Mouse (Mus musculus) right cerebral cortex, adult 18-20 months (tissue): ENCODE measurements around the gene Clybl.

ENCODE experiments used
- DNase-seq: peaks from one replicate; pipeline ENCODE4 v3.0.0; 2022; ENCODE audit warnings: mixed read lengths

The Clybl gene

DNA sequence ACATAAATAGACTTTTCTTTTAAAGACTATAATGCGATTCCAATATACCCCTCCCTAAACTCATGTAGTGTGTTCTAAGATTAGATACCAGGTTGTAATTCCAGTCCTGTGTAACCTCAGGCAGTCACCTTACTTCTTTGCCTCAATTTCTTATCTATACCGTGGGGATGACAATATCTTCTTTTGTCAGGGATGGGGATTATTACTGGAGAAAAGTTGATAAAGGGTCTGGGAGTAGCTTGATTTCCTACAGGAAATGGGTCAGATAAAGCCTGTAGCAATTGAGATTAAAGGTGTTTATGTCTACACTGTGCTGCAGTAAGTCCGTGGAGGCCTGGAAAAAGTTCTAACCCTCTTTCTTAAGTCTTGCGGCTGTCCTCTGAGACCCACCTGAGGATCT, 131.8 kb downstream of the Clybl start:
- DNase-seq, result no peak

DNA sequence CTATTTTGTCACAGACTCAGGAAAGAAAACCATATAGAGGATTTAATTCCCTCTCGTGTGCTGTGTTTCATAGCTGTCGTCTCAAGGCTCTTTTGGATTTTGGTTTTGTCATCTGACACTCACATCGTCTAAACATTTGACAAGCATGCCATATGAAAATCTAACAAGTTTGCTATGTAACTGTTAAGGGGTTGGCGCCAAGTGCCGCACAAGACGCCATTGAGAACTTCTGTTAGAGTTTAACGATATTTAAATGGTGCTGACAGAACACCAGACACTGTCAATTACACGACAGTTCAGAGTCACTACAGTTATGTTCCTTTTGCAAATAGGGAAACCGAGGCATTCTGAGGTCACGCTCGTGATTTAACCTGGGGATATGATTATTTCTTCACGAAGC, 134.2 kb downstream of the Clybl start:
- DNase-seq, result no peak

DNA sequence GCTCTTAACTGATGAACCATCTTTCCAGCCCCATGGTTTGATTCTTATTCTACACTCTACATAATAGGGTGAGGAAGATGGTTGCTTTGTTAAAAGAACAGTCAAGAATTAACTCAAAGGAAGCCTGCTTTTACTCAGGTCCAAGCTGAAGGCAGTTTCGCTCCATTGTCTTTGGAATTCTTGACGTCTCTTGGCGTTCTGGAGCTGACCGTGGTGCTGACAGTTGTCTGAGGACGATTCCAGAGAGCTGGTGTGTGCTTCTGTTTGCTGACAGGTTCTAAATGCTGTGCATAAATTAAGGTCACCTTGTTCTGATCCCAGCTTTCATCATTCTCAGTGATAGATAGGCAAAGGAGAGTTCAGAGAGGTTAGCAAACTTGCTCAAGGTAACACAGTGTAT, 140.6 kb downstream of the Clybl start:
- no peak for DNase-seq

DNA sequence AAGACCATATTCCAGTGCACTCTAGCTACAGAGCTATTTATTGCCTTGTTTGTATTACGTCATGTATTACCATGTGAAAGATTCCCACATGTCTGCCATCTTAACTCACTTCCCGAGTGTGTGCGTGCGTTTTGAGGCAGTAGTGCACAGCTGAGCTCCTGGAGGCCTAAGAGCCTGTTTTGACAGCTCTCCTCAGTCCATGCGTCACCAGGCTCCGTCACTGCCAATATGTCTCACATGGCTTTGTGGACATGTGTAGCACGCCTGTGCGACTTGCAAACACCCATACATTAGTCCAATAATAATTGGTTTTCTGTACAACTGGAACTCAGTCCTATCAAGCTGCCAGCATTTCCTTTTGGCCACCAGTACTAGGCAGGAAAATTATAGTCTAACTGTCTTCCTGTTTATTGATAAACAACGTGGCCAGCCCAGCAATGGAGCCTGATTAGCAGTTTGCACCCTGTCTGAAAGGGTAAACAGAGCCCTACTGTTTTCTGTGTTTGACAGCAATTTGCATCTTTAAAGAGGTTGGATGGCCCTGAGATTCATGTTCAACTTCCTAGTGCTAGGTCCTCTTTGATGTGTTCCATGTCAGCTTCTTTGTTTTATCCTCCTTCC, 142.4 kb downstream of the Clybl start:
- DNase-seq, result no peak

DNA sequence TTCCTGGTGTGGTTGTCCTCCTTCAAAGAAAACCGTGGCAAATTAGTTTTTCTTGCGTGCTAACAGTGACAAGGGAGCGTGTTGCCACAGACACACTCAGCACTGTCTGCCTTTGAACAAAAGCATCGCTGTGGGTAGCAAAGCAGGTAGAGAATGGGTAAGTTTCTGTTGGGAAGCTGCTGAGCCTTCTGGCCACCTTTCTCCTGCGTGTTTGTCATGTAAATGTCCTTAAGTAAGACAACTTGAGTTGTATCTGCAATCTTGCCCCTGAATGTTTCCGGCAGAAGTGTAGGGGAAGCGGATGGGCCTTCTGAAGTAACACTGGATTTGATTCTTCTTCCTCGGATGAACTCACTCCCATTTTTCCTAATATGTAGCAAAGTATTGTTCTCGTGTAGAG, 148.6 kb downstream of the Clybl start:
- no peak for DNase-seq

DNA sequence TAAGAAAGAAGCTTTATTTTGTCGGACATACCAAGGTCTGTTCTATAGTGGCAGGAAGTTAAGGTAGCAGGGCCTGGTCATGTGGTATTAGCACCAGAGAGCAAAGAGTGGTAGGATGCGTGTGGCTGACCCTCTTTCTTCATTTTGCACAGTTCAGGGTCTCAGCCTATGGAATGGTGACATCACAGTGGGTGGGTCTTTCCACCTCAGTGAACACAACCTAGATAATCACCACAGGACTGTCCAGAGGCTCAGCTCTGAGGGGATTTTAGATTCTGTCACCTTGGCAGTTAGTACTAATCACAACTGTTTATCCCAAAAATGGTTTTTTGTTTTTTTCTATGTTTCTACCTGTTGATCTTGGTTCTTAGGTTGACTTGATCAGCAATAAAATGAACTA, 149.2 kb downstream of the Clybl start:
- DNase-seq, result no peak

DNA sequence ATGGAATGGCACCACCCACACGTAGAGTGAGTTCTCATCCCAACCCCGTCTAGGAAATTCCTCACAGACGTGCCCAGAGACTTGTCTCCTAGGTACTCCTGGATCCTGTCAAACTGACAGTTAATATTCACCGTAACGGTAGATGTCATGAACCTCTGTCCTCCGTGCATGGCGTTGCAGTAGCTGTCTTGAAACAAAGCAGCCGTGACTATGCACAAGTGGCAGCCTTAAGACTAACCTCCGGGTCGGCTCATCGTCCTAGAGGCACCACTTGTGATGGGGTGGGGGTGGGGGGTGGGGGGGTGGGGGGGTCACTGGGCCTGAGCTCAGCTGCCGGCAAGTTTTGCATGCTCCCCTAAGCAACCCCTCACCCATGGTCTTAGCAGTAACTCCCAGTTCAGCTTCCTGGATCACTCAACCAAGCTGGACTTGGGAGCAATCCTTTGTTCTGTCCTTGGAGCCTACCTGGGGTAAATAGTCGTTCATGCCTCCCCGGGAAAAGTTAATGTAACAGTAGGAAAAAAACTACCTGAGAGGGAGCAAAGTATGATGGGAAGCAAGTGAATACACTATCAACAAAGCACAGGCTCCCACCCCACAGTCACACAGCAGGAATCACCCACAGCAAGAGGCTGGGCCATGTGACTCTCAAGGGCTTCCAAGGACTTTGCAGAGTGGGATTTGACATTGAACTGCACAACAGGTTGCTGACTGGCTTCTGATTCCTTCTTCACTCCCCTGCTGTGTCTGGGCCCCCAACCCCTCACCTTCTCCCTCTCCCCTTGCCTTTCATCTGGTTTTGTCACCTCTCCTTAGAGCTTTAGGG, 150.3 kb downstream of the Clybl start:
- no peak for DNase-seq

DNA sequence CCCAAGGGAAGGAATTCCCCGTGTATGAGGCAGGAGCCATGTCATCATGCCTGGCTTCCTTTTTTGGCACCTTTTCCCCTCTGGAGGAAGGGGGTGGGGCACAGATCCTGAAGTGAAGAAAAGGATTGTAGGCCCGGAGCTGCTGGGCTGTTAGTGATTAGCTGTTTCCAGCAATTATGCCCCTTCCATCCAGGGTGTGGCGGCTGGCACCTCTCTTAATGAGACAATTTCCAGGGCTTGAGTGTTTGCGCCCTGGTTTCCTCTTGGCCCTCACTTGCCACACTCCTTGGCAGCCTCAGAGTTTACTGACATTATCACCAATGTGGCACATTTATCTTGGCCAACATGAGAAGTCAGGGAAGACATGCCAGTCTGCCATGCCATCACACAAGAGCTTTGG, 155.5 kb downstream of the Clybl start:
- DNase-seq, result no peak

DNA sequence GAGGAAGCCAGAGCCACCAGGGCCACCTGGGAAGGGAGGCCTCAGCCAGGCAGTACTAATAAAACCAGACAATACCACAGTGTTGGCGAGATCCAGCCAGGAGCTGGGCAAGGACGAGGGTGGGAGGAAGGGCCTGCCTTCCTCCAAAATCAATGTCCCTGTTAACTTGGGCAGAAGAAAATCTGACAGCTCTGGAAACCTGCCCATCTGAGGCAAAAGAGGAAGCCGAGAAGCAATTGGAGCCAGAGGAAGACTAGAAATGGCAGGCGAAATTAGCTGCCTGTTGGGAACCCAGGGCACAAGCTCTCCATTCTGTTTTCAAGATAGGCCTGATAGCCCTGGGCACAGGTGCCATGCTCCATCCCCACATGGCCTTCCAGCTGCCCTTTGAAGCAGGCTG, 157.3 kb downstream of the Clybl start:
- DNase-seq, result no peak

DNA sequence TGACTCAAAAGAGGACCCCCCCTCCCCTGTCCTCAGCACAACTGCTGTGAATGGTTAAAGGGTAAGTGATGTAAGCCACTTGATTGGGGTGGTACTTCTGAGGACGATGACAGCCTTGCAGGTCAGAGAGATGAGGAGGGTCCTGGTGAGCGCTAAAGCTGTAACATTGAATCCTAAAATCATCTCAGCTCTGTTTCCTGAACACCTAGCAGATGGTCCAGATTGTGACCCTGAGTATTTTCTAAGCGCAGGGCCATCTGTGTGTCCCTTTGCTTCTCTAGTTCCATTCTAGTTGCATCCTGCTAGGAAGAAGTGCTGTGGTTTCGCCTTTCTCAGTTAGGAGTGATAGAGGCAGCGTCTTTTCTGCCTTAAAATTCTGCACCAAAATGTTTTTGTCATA, 158.6 kb downstream of the Clybl start:
- no peak for DNase-seq

DNA sequence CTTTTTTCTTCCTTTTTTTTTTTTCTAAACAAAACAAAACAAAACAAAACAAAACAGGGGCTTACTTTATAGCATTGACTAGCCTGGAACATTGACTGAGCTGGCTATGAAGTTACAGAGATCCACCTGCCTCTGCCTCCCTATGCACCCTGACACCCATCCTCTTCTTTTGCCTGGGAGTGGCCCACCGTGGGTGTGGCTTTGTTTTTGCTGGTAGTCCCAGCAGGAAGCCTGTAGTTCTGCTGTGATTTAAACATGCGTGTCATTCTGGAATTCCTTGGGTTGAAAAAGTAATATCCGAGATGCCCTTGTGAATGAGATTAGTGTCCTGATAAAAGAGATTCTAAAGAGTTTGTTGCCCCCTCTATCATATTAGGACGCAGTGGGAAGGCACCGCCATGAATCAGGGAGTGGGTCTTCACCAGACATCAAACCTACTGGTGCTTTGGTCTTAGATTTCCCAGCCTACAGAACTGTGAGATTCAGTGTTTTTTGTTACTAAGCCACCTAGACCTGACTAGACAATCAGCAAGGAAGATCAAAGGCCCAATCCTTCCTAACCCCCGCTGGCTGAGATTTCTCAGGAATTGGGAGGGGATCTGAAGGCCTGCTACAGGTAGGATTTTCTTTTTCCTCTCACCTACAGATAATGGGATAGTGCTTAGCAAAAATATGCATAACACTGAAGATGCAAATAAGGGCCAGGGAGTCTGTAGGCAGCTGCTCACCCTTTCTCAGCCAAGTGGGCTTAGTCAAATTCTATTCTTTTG, 160.3 kb downstream of the Clybl start:
- no peak for DNase-seq

DNA sequence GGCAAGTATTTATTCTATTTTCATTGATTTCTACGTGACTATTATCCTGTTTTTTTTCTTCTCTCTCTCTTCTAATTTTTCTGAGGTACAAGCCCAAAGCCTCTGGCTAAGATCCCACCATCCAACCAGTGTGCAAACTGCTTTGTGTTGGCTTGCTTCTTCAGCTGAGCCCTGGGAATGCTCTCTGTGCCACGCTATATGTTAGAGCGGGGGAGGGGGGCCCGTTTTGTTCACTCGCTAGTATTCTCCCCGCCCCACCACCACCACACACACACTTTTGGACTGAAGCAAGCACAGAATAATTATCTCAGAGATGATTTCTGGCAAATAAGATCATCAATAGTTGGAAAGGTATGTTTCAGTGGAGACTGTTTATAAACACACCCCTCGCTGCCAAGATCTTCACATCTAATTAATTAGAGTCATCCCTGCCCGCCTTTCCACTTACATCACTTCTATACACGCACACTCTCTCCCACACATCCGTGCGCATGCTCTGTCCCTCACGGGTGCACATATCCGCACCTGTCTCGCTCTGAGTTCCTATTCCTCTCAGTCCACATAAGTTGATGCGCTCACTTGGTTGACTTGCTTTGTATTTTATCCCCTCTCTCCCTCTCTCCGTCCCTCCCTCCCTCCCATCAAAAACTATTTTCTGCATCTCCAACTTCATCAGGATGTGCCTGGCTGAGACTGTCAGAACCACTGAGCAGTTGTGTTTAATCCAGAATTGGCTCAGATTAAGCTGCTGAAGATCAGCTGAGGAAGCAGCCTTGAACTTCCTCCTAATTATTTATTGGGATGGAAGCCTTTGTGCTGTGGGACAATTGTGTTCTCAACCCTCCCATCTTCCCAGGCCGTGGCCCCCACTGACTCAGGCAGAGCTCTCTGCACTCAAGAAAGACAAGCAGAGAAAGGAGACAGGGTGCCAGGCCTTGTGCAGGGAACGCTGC, 163.0 kb downstream of the Clybl start:
- DNase-seq, result no peak

DNA sequence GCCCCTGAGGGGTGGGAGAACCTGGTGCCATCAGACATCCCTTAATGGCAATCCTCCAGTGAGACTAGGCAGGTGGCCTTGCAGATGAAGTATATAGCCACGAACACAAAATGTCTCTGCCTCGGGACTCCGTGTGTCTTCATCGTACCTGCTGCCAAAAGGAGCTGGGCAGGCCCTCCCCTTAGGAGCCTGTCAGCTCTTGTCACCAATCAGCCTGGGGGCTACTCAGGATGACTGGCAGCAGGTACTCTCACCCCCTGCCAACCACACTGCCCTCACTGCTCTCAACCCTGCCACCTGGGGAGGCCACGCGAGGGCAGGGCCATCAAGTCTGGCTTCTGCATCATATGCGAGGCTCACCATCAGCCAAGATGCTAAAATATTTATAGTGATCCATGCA, 166.6 kb downstream of the Clybl start:
- DNase-seq, result no peak

DNA sequence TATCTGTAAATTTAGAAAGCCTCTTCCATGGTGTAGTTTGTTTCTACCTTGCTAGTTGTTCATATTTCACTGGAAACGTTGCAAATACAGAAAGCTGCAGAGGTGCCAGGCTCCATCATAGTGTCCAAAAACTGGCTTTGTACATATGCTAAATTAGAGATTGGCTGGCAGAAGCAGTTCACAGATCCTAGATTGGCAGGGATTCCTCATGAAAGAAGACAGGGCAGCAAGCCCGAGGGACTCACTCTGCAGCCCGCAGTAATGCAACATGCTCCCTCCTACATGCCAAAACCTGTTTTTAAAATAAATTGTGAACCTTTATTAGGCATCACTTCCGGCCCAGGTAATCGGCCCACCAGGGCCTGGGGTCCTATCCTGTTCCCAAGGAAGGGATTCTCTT, 167.8 kb downstream of the Clybl start:
- DNase-seq, result no peak

DNA sequence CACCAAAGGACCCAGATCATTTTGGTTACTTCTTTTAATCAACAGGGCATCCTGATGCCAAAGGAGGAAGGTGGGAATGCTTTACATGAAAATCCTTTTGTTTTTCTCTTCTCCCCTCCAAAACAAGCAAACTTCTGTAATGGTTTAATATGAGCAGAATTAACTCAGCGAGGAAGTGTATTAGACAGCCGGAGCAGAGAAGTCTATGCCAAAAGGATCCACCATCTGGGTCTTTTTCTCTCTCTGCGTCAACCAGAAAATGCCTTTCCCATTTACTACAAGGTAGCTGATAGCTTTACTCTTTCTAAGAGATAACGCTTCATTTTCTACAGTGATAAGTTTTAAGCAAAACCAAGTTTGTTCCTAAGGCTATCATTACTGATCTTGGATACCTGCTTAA, 168.3 kb downstream of the Clybl start:
- DNase-seq, result no peak

DNA sequence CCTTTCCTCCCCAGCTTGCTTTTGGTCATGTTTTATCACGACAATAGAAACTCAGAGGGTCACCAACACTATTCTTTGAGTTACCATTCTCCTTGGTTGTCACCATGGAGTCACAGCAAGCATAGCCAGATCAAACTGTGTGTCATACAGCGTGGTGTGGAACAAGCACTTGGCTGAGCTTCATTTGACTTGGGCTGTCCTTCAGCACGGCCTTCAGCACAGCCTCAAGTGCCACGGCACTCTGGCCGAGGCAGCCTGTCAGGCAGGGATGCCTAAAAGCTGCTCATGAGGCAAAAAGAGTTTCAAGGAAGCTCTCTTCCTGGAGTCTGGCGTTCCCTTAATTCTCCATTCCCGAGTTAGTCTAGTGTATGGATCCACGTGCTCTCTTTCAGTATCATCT, 169.3 kb downstream of the Clybl start:
- no peak for DNase-seq

DNA sequence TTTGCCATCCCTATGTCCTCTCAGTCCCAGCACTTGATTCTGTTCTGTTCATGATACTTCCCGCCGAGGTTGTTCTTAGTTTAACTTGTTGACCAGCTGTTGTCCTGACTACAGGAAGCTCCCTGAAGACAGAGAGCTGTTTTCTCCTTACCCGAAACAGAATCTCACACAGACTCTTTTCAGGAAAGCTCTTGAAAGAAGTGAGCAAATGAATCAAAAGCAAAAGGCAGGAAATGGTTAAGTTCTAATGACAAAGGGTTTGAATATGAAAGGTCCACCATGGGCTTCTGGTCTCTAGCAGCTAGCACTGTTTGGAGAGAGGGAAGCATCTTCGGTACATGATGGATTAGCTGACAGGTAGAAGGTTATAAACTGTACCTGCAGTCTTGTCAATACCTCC, 175.8 kb downstream of the Clybl start:
- DNase-seq, result no peak

DNA sequence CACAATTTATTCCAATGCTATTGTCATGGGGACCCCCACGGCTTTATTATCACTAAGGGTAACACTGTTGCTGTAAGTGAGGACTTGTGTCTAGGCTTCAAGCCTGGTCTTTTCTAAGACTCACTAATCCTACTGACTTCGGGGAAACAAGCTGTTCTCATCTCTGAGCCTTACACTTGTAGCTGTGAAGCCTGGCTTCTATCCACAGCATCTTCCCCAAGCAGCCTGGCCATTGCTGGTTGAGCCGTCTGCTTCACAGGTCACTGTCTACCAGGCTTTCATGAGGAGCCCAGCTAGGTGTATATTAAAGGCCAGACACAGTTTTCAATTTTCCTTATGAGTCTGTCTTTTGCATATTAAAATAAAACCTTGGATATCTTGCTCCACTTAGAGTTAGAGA, 177.1 kb downstream of the Clybl start:
- no peak for DNase-seq

DNA sequence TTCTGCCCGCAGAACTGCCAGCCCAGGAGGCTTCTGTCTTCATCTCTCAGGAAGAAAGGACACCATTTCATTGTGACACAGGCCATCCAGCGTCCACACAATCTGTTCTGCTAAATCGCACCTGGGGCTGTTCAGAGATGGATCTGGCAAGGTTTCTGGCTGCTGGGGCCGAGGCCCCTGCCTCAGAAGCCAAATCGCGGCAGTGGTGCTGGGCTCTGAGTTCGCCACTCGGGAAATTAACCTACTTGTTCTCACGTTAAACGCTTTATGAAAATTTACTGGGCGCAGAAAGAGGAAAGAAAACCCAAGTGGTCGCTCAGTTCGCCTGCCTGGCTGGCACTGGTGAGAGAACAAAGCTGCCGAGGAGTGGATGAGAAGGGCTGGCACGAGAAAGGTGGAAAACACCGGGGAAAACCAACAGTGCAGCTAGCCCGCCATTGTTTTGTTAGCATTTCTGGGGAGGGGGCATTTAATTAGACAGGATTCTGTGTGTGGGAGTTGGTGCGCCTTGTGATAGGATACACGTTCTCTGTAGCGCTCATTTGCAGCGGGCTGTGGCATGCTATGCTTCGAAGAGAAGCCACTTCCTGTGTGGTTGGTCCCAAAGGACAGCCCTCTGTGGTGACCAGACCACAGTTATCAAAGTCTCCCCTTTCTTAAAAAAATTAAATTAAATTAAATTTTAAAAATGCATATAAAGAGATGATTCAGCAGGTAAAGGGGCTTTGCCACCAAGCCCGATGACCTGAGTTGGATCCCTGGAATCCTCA, 177.8 kb downstream of the Clybl start:
- DNase-seq, result no peak

DNA sequence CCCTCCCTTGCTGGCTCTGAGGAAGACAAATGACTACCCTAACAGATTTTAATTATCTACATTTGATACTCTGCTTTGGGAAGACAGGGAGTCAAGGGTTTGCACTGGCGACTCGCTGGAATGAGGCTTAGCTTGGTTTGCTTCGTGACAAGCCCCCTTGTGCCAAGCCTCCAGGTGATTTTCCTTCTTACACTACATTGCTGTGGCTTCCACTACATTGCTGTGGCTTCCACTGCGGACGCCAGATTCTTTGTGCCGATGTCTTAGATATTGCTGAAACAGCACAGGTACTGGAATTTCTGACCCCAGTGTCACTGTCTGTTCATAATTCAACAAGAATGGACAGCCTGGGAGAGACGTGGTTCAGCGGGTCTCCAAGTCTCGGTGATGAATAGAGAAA, 180.3 kb downstream of the Clybl start:
- DNase-seq, result no peak

DNA sequence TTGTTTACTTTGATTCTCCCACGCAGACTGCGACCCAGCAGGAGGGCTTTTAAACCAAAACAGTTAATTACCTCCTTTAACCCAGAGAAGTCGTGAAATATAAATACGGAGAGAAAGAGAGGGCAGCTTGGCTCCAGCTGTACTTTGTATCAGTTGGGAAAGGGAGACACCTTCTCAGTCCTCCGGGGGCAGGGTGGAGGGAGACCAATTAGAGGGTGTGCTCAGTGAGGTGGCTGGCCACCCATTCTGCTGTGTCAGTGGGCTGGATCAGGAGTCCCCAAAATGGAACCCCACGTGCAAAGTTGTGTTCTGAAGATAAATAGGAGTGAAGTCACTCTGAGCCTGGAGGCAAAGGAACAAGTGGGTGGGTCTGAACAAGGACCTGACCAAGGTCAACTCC, 181.7 kb downstream of the Clybl start:
- no peak for DNase-seq

DNA sequence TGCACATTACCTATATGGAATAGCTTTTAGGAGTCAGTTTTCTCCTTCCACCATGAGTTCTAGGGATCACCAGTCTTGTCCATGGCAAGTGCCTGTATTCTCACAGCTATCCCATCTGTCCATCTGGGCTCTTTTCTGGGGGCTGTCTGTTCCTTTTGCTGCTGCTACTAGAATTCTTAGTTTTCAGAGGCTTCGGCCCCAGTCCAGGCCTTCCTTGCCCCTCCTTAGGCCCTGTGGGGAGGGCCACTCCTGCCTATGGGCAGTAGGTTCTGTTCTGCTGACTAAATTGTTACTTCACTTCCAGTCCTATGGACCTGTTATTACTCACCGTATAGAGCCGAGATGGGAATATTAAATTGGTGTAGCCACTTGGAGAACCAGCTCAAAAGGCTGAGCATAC, 182.5 kb downstream of the Clybl start:
- DNase-seq, result no peak
